Mouse (Mus musculus) limb, embryonic 13.5 days (tissue): Measurements from ENCODE around the gene Med29. TPM values are rescaled to one million over a fixed set of nuclear protein-coding genes. Genes with fewer than 3 reads are reported as not detected.
A peak's percentile ranks its signal among the peaks of the same experiment; 100 is the strongest.
"Not testable (repeated sequence)": the region's sequence is repeated elsewhere in the genome, so short reads cannot be mapped to it uniquely, and the experiment has no call there.

ENCODE experiments used
- ATAC-seq: fragments of 200-750 bp; cut with Nextera tagmentation; 2 replicates; pipeline ENCODE4 v1.8.0; 2017; ENCODE audit warnings: low read depth, moderate number of reproducible peaks, moderate TSS enrichment; ENCODE audit not compliant: low FRiP score
- H3K27ac ChIP-seq: fragments of 300-500 bp; sonication (generic); 2 replicates; pipeline ENCODE4 v1.5.1; 2015; ENCODE audit warnings: inconsistent platforms, mild to moderate bottlenecking, moderate library complexity
- H3K27me3 ChIP-seq: fragments of 300-500 bp; sonication (generic); 2 replicates; pipeline ENCODE4 v1.6.1; 2015; ENCODE audit warnings: mild to moderate bottlenecking, inconsistent platforms
- H3K36me3 ChIP-seq: fragments of 300-500 bp; sonication (generic); 2 replicates; pipeline ENCODE4 v1.6.1; 2015; ENCODE audit warnings: inconsistent platforms, mild to moderate bottlenecking, moderate library complexity
- H3K4me1 ChIP-seq: fragments of 300-500 bp; sonication (generic); 2 replicates; pipeline ENCODE4 v1.6.1; 2015; ENCODE audit warnings: inconsistent platforms
- H3K4me2 ChIP-seq: fragments of 300-500 bp; sonication (generic); replicated peaks from 2 replicates; pipeline ENCODE4 v1.6.1; 2015; ENCODE audit warnings: inconsistent platforms, mild to moderate bottlenecking, moderate library complexity
- H3K4me3 ChIP-seq: fragments of 300-500 bp; sonication (generic); 2 replicates; pipeline ENCODE4 v1.5.1; 2015; ENCODE audit warnings: moderate library complexity, mild to moderate bottlenecking, inconsistent platforms
- H3K9ac ChIP-seq: fragments of 300-500 bp; sonication (generic); 2 replicates; pipeline ENCODE4 v1.6.1; 2015; ENCODE audit warnings: mild to moderate bottlenecking, inconsistent platforms
- H3K9me3 ChIP-seq: fragments of 300-500 bp; sonication (generic); 2 replicates; pipeline ENCODE4 v1.6.1; 2016; ENCODE audit warnings: inconsistent platforms
- WGBS: fragments of 180-500 bp; shearing (Covaris S2); methylation state at CpG from one replicate; pipeline ENCODE4 v1.1.7; 2015; 5-methylcytosine and 5-hydroxymethylcytosine counted together
- polyA plus RNA-seq: library from polyadenylated mRNA; unstranded; fragments of >200 nt; fragmentation: Nextera tagmentation; extraction: Ambion mirVana; gene quantifications from 2 replicates; pipeline ENCODE4 v1.2.1, GENCODE M21; 2015

The Med29 gene
- polyA plus RNA-seq, 1 experiment from 2014 or later: 47.9 TPM

DNA sequence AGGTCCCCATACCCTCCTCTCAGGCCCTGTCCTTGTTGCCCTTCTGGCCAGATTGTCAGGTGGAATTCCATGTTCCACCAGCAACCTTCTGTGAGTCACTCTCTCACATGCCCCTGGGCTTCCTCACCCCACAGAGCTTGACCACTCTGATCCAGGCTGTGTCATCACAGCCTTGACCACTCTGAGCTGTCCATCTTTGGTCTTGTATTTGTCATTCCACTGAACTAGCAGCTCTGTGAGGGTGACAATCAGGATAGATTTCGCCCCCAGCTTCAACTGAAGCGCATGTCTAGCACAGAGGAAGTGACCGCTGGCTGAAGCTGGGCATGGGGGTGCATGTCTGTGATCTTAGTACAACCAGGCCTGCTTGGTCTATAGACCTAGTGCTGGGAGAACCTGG is 2.2 kb downstream of the Med29 start:
- Histone ChIP-seq H3K4me1 (peaks cover 23% of the 10 kb centered on the region), H3K36me3 (peaks cover 61% of the 10 kb centered on the region), H3K4me2 (no peak overlapping the region), H3K9ac (no peak overlapping the region), H3K27me3 (no peaks in the 10 kb centered on the region), H3K27ac (no peak overlapping the region), H3K9me3 (no peaks in the 10 kb centered on the region), H3K4me3 (no peak overlapping the region)
- 96% methylated on average over 3 of the region's 3 CpGs for WGBS
- no peak for ATAC-seq

DNA sequence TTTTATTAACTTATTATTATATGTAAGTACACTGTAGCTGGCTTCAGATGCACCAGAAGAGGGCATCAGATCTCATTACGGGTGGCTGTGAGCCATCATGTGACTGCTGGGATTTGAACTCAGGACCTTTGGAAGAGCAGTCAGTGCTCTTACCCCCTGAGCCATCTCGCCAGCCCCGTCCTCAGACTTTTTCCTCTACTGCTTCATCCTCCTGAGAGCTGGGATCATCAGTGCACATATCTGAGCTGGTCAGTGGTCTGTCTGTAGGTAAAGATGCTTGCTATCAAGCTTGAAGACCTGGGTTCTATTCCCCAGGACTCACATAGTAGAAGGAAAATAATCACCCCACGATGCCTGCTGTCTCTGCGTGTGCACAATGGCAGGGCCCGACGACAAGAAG is 5.1 kb downstream of the Med29 start:
- WGBS: 89% methylated on average over 7 of the region's 7 CpGs
- H3K9ac ChIP-seq, H3K4me3 ChIP-seq, H3K4me2 ChIP-seq, H3K9me3 ChIP-seq, H3K27ac ChIP-seq, ATAC-seq, H3K27me3 ChIP-seq: not testable (repeated sequence)
- Histone ChIP-seq H3K36me3 (peaks cover 52% of the 10 kb centered on the region), H3K4me1 (peaks cover 29% of the 10 kb centered on the region)

DNA sequence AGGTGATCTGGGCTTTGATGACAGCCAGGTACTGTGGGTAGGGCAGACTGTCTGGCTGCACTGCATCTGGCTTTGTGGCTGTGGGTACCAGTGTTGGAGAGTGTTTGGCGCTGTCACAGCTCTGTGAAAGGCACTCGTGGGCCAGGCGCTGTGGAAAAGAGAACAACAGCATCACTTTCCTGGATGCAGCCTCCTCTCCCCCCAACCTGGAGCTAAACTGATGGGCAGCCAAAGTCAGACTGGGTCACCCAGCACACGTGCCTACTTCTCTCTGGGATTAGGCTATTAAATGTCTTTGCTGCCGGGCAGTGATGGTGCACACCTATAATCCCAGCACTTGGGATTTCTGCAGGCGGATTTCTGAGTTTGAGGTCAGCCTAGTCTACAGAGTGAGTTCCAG is 5.6 kb downstream of the Med29 start:
- H3K4me2 ChIP-seq, H3K9ac ChIP-seq, H3K27me3 ChIP-seq, H3K4me3 ChIP-seq, H3K27ac ChIP-seq, ATAC-seq, H3K9me3 ChIP-seq: not testable (repeated sequence)
- WGBS: 82% methylated on average over 6 of the region's 6 CpGs
- peaks cover 33% of the 10 kb centered on the region for H3K4me1 ChIP-seq
- peaks cover 52% of the 10 kb centered on the region for H3K36me3 ChIP-seq

DNA sequence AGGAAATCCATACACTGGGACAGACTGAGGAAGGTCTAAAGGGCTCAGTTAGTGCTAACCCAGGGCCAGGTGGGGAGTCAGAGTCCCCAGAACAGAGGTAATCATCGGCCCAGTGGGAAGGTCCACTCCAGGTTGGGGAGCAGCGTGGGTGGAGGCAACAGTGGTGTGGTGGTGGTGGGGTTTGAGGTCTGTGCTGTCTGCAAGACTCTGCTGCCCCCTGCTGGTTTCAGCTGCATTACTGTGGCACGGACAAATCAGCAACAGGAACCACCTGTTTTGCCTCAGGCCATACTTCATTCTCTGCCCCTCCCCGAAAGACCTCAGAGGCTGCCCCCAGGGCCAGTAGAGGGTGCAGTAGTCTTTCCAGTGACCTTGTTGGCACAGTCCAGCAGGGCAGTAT is 6.0 kb downstream of the Med29 start:
- Histone ChIP-seq H3K9me3 (no peaks in the 10 kb centered on the region), H3K27me3 (no peaks in the 10 kb centered on the region), H3K36me3 (peaks cover 52% of the 10 kb centered on the region), H3K4me3 (no peak overlapping the region), H3K4me1 (peaks cover 33% of the 10 kb centered on the region), H3K9ac (no peak overlapping the region; the same call in 1 of the 2 replicates), H3K27ac (no peak overlapping the region; the same call in 1 of the 2 replicates), H3K4me2 (no peak overlapping the region)
- peak; percentile 66 for ATAC-seq
- 4% methylated on average over 4 of the region's 4 CpGs for WGBS

DNA sequence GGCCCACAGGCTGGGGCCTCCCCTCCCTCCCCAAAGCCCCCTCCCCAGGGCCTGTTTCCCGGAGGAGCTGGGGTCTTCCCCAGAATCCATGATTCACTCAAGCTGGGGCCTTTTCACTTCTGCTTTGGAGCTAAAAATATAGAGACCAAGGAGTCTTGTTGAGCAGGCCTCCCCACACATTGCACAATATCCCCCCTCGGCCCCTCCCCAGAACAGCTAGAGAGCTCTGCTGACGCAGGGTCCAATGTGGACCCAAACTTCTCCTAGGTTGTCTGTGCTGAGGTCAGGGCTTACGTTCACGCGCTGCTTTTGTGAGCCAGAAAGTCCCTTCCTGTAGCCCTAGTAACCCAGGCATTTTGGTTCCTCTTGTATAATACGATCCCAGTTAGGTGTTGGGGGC is 6.5 kb downstream of the Med29 start:
- ATAC-seq: no peak
- no peaks in the 10 kb centered on the region for H3K27me3 ChIP-seq
- no peak overlapping the region; the same call in 1 of the 2 replicates for H3K9ac ChIP-seq
- no peaks in the 10 kb centered on the region for H3K9me3 ChIP-seq
- H3K27ac ChIP-seq: no peak overlapping the region; the same call in 1 of the 2 replicates
- WGBS: 81% methylated on average over 7 of the region's 7 CpGs
- H3K4me3 ChIP-seq: no peak overlapping the region
- peaks cover 33% of the 10 kb centered on the region for H3K4me1 ChIP-seq
- H3K4me2 ChIP-seq: no peak overlapping the region
- H3K36me3 ChIP-seq: peaks cover 52% of the 10 kb centered on the region

DNA sequence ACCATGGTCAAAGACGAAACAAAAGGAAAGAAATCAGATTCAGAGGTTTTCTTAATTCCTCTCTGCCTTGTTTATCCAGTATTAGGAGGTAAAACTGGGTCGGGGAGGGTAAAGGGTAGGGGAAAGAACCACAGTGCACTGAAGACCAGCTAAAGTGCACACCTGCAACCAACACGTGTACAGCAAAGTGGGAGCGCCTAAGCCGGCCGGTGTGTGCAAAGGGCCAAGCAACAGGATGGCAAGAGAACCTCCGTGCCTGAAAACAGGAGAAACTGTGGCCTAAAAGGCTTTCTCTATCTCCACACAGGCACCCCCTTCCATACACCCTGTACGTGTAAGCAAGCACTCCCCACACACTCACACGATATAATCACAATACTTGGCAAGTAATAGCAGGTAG is 7.3 kb downstream of the Med29 start:
- Histone ChIP-seq H3K9me3 (no peaks in the 10 kb centered on the region), H3K4me2 (no peak overlapping the region), H3K27me3 (no peaks in the 10 kb centered on the region), H3K9ac (no peak overlapping the region), H3K27ac (no peak overlapping the region), H3K4me3 (no peak overlapping the region), H3K36me3 (peaks cover 45% of the 10 kb centered on the region), H3K4me1 (peaks cover 41% of the 10 kb centered on the region)
- 94% methylated on average over 9 of the region's 9 CpGs for WGBS
- ATAC-seq: no peak

DNA sequence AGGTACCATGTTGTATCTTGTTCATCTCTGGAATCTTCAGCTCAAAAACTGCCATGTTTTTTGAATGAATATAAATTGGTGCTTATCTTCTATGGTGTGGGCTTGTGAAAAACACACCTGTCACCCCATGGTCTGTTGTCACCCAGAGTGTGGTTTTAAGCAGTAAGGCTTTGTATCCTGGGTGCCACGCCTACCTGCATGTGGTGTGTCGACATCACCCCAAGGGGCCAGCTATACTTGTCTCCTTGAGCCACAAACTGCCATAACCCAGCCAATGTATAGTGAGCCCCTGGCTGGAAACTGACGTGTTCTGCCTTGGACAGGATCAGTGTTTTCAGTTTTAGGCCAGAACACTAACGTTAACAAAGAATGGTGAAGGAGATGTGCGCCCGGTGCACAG is 8.3 kb downstream of the Med29 start:
- Histone ChIP-seq H3K4me1 (peaks cover 51% of the 10 kb centered on the region), H3K4me3 (no peak overlapping the region)
- 87% methylated on average over 6 of the region's 6 CpGs for WGBS

DNA sequence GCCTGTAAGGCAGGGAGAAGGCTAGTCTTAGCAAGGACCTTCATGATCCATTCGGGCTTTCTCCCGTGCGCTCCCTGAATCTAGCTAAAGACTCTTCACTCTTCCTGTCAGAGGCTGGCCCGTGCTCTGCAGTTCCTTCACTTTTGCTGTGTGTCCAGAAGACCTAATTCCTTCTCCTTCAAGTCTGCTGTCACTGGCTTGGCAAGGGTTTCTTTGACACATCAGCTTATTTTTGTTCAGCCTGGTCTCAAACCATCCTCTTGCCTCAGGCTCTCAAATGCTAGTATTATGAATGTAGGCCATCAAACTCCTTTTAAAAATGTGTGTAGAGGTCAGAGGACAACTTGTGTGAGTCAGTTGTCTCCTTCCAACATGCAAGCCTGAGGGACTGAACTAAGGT is 8.9 kb downstream of the Med29 start:
- Histone ChIP-seq H3K9ac (no peak overlapping the region), H3K27ac (no peak overlapping the region; the same call in 1 of the 2 replicates), H3K27me3 (no peaks in the 10 kb centered on the region), H3K9me3 (no peaks in the 10 kb centered on the region), H3K4me3 (no peak overlapping the region), H3K4me2 (no peak overlapping the region), H3K36me3 (peaks cover 29% of the 10 kb centered on the region), H3K4me1 (peaks cover 51% of the 10 kb centered on the region)
- WGBS: 79% methylated on average over 4 of the region's 4 CpGs
- no peak for ATAC-seq

More for the DNA sequence above, 8.3 kb downstream of the Med29 start:
- Histone ChIP-seq H3K27me3 (no peaks in the 10 kb centered on the region), H3K36me3 (peaks cover 35% of the 10 kb centered on the region), H3K4me2 (no peak overlapping the region), H3K9me3 (no peaks in the 10 kb centered on the region), H3K27ac (no peak overlapping the region), H3K9ac (0 out of 2 replicates have a peak overlapping the region, but pooled peaks have one; percentile 35)
- ATAC-seq: no peak

DNA sequence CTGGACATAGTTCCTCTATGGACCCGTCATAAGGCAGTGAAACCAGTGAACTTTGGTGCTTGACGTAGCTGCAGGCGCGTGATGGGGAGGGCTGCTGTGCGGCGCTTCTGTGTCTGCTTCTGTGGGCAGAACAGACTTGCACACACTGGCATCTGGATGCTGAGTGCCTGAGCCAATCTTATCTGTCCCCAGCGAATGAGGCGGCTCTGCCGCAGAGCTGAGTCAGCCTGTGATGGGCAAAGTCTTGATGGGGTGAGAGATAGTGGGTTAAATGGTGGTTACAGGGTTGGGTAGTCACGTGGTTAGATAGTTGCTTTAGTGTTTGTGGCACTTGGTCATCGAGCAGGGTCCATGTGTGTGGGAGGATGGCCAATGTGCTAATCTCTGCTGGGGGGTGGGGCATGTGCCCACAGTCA is 9.5 kb downstream of the Med29 start:
- no peak for ATAC-seq
- H3K9me3 ChIP-seq: no peaks in the 10 kb centered on the region
- peaks cover 57% of the 10 kb centered on the region for H3K4me1 ChIP-seq
- H3K4me2 ChIP-seq: peak overlapping the region; percentile 75
- H3K27me3 ChIP-seq: no peaks in the 10 kb centered on the region
- no peak overlapping the region for H3K4me3 ChIP-seq
- H3K27ac ChIP-seq: peak overlapping the region; percentile 97
- H3K36me3 ChIP-seq: peaks cover 25% of the 10 kb centered on the region
- 69% methylated on average over 11 of the region's 11 CpGs for WGBS
- H3K9ac ChIP-seq: peak overlapping the region; percentile 13; the same call in 1 of the 2 replicates

DNA sequence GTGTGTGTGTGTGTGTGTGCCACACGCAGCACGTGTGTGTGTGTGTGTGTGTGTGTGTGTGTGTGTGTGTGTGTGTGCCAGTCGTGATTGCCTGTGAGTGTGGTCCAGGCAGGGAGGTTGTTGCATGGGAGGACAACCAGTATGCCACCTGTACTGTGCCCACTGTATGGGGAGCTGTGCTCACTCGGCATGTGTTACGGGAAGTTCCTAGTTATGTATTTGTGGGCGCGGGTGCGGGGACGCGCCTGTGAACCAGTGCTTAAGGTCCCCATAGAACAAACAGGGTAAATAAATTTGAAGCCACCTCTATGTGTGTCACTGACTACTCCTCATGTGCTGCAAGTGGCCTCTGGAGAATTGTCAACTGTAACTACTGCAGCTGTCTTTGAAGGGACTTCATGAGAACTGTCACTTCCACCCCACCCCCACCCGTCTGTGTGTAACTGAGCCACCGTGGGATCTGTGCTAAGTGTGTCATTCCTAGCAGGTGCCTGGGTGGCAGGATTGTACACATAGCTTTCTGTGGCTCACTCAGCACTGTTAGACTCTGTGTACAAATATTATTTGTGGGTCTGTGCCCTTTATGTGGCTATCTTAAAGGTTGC is 10.1 kb downstream of the Med29 start:
- Histone ChIP-seq H3K4me2 (peak overlapping the region; percentile 75), H3K4me3 (peak overlapping the region; percentile 40), H3K27ac (peak overlapping the region; percentile 97), H3K9me3 (no peaks in the 10 kb centered on the region), H3K36me3 (peaks cover 25% of the 10 kb centered on the region), H3K4me1 (peaks cover 62% of the 10 kb centered on the region), H3K27me3 (no peaks in the 10 kb centered on the region), H3K9ac (peak overlapping the region; percentile 45; the same call in 1 of the 2 replicates)
- WGBS: 49% methylated on average over 10 of the region's 12 CpGs
- no peak for ATAC-seq

DNA sequence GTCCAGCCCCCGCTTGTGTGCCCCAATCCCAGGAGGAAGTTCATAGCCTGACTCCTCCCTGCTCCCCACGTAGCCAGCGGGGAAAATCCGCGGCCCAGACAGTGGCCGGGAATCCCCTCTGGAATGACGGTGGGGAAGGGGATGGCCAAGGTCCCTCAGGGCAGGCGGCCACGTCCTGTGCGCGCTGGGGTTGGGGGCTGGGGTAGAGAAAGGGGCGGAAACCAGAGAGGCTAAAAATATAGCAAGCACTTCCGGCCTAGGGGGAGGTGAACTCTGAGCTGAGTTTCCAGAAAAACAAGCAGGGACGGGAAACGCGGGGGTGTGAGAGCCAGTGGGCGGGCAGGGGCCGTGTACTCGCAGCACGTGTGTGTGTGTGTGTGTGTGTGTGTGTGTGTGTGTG is 10.6 kb downstream of the Med29 start:
- Histone ChIP-seq H3K4me1 (peaks cover 67% of the 10 kb centered on the region), H3K9ac (peak overlapping the region; percentile 65), H3K9me3 (no peaks in the 10 kb centered on the region), H3K27ac (peak overlapping the region; percentile 97), H3K36me3 (peaks cover 24% of the 10 kb centered on the region), H3K4me2 (peak overlapping the region; percentile 75), H3K4me3 (peak overlapping the region; percentile 40), H3K27me3 (no peaks in the 10 kb centered on the region)
- ATAC-seq: peak; percentile 58
- under 1% methylated on average over 19 of the region's 20 CpGs for WGBS

DNA sequence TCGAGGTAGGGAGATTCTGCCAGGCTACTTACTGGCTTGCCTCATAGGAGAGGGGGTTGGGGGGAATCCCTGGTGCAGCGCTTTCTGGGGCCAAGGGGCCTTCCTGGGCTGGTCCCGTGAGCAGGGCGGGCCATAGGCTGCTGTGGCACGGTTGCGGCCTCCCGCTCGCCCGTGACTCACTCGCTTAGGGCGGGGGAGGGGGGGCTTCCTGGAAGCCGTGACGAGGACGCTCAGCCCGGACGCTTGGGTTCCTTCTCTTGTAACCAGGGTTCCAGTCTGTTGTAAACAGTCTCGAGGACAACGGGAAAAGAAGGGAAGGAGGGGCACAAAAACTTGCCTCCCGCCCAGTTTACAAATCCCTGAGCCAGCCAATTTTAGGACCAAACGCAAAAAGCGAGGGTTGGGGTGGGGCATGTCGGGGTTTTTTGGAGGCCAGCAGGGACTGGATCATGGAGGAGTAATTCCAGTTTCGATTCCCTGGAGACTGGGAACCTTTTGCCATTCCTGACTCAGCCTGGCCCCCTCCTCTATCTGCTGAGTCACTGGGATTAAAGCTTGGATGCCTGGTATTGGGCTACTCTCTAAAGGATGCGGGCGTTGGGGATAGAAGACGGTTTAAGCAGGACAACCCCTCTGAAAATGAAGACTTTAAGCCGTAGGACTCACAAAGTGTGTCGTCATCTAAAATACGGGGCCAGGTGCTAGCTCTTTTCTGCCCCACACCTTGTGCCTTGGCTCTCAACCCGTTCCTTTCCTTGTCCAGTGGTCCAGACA is 11.3 kb downstream of the Med29 start:
- peaks cover 20% of the 10 kb centered on the region for H3K36me3 ChIP-seq
- ATAC-seq: peak; percentile 4; the same call in 1 of the 2 replicates
- peak overlapping the region; percentile 97 for H3K27ac ChIP-seq
- peak overlapping the region; percentile 40 for H3K4me3 ChIP-seq
- peaks cover 69% of the 10 kb centered on the region for H3K4me1 ChIP-seq
- WGBS: 5% methylated on average over 30 of the region's 30 CpGs
- peak overlapping the region; percentile 75 for H3K4me2 ChIP-seq
- H3K9me3 ChIP-seq: no peaks in the 10 kb centered on the region
- H3K9ac ChIP-seq: peak overlapping the region; percentile 65
- no peaks in the 10 kb centered on the region for H3K27me3 ChIP-seq
